Mouse (Mus musculus) midbrain, embryonic 13.5 days (tissue): ENCODE measurements around the gene Gsdme. TPM values are rescaled to one million over a fixed set of nuclear protein-coding genes. Genes with fewer than 3 reads are reported as not detected.

Source experiments
- ATAC-seq: fragments of 200-750 bp; cut with Nextera tagmentation; 2 replicates; pipeline ENCODE4 v1.8.0; 2017; ENCODE audit warnings: mild to moderate bottlenecking, moderate TSS enrichment, moderate library complexity
- H3K27ac ChIP-seq: fragments of 300-500 bp; sonication (generic); 2 replicates; pipeline ENCODE4 v1.5.1; 2015; ENCODE audit warnings: inconsistent platforms, mild to moderate bottlenecking, moderate library complexity
- H3K27me3 ChIP-seq: fragments of 300-500 bp; sonication (generic); 2 replicates; pipeline ENCODE4 v1.6.1; 2015; ENCODE audit warnings: mild to moderate bottlenecking, inconsistent platforms
- H3K36me3 ChIP-seq: fragments of 300-500 bp; sonication (generic); 2 replicates; pipeline ENCODE4 v1.6.1; 2015; ENCODE audit warnings: mild to moderate bottlenecking, inconsistent platforms
- H3K4me1 ChIP-seq: fragments of 300-500 bp; sonication (generic); replicated peaks from 2 replicates; pipeline ENCODE4 v1.6.1; 2015; ENCODE audit warnings: inconsistent platforms
- H3K4me2 ChIP-seq: fragments of 300-500 bp; sonication (generic); replicated peaks from 2 replicates; pipeline ENCODE4 v1.6.1; 2015; ENCODE audit warnings: moderate library complexity, mild to moderate bottlenecking, inconsistent platforms
- H3K4me3 ChIP-seq: fragments of 300-500 bp; sonication (generic); replicated peaks from 2 replicates; pipeline ENCODE4 v1.5.1; 2015; ENCODE audit warnings: mild to moderate bottlenecking, inconsistent platforms
- H3K9ac ChIP-seq: fragments of 300-500 bp; sonication (generic); replicated peaks from 2 replicates; pipeline ENCODE4 v1.6.1; 2015; ENCODE audit warnings: mild to moderate bottlenecking, inconsistent platforms
- H3K9me3 ChIP-seq: fragments of 300-500 bp; sonication (generic); 2 replicates; pipeline ENCODE4 v1.6.1; 2016; ENCODE audit warnings: mild to moderate bottlenecking, inconsistent platforms
- WGBS: fragments of 180-500 bp; shearing (Covaris S2); methylation state at CpG from one replicate; pipeline ENCODE4 v1.1.7; 2015; 5-methylcytosine and 5-hydroxymethylcytosine counted together
- polyA plus RNA-seq: library from polyadenylated mRNA; unstranded; fragments of >200 nt; fragmentation: Nextera tagmentation; extraction: Ambion mirVana; gene quantifications from 2 replicates; pipeline ENCODE4 v1.2.1, GENCODE M21; 2015

Gsdme gene
- polyA plus RNA-seq, 1 experiment from 2014 or later, result 64.9 TPM

GRCm38 (mm10) chr6:50169771-50170170 is 93.9 kb downstream of the Gsdme start:
- no peaks in the 10 kb centered on the region for H3K27me3 ChIP-seq
- ATAC-seq, result no peak

GRCm38 (mm10) chr6:50168821-50169220 is 94.8 kb downstream of the Gsdme start:
- Histone ChIP-seq H3K36me3 (peaks cover 5% of the 10 kb centered on the region), H3K4me2 (no peak overlapping the region), H3K27ac (no peak overlapping the region), H3K27me3 (no peaks in the 10 kb centered on the region), H3K9me3 (no peaks in the 10 kb centered on the region), H3K9ac (no peak overlapping the region), H3K4me3 (no peak overlapping the region), H3K4me1 (no peaks in the 10 kb centered on the region)
- ATAC-seq, result no peak
- WGBS, result 95% methylated on average over 4 of the region's 4 CpGs

More at GRCm38 (mm10) chr6:50169771-50170170, 93.9 kb downstream of the Gsdme start:
- no peak overlapping the region for H3K4me3 ChIP-seq
- H3K9ac ChIP-seq, result no peak overlapping the region
- no peaks in the 10 kb centered on the region for H3K4me1 ChIP-seq
- no peak overlapping the region for H3K27ac ChIP-seq
- peaks cover 5% of the 10 kb centered on the region for H3K36me3 ChIP-seq
- no peaks in the 10 kb centered on the region for H3K9me3 ChIP-seq
- no peak overlapping the region for H3K4me2 ChIP-seq

GRCm38 (mm10) chr6:50163013-50163412 is 100.6 kb downstream of the Gsdme start:
- no peaks in the 10 kb centered on the region for H3K9me3 ChIP-seq
- no peaks in the 10 kb centered on the region for H3K4me1 ChIP-seq
- no peak overlapping the region for H3K4me3 ChIP-seq
- H3K27ac ChIP-seq, result no peak overlapping the region
- H3K36me3 ChIP-seq, result no peaks in the 10 kb centered on the region
- 90% methylated on average over 3 of the region's 3 CpGs for WGBS
- H3K4me2 ChIP-seq, result no peak overlapping the region
- no peak overlapping the region for H3K9ac ChIP-seq
- no peak for ATAC-seq
- no peaks in the 10 kb centered on the region for H3K27me3 ChIP-seq

GRCm38 (mm10) chr6:50159842-50160241 is 103.8 kb downstream of the Gsdme start:
- Histone ChIP-seq H3K4me3 (no peak overlapping the region), H3K9ac (no peak overlapping the region), H3K27me3 (no peaks in the 10 kb centered on the region), H3K27ac (no peak overlapping the region), H3K36me3 (no peaks in the 10 kb centered on the region), H3K9me3 (no peaks in the 10 kb centered on the region), H3K4me1 (peaks cover 2% of the 10 kb centered on the region; the same call in 1 of the 2 replicates), H3K4me2 (no peak overlapping the region)
- ATAC-seq, result no peak
- WGBS, result 77% methylated on average over 6 of the region's 6 CpGs

GRCm38 (mm10) chr6:50149378-50149777 is 114.3 kb downstream of the Gsdme start:
- 91% methylated on average over 4 of the region's 4 CpGs for WGBS

GRCm38 (mm10) chr6:50146158-50146557 is 117.5 kb downstream of the Gsdme start:
- H3K4me1 ChIP-seq, result no peaks in the 10 kb centered on the region
- H3K27ac ChIP-seq, result no peak overlapping the region
- H3K4me3 ChIP-seq, result no peak overlapping the region
- no peak overlapping the region for H3K9ac ChIP-seq
- H3K36me3 ChIP-seq, result no peaks in the 10 kb centered on the region
- no peaks in the 10 kb centered on the region for H3K9me3 ChIP-seq
- H3K4me2 ChIP-seq, result no peak overlapping the region
- no peak for ATAC-seq
- H3K27me3 ChIP-seq, result no peaks in the 10 kb centered on the region

More at GRCm38 (mm10) chr6:50149378-50149777, 114.3 kb downstream of the Gsdme start:
- no peaks in the 10 kb centered on the region for H3K27me3 ChIP-seq
- no peaks in the 10 kb centered on the region for H3K9me3 ChIP-seq
- H3K4me3 ChIP-seq, result no peak overlapping the region
- no peak overlapping the region for H3K27ac ChIP-seq
- no peaks in the 10 kb centered on the region for H3K4me1 ChIP-seq
- H3K9ac ChIP-seq, result no peak overlapping the region
- ATAC-seq, result no peak
- H3K4me2 ChIP-seq, result no peak overlapping the region
- no peaks in the 10 kb centered on the region for H3K36me3 ChIP-seq

GRCm38 (mm10) chr6:50139526-50139925 is 124.1 kb downstream of the Gsdme start:
- 93% methylated on average over 3 of the region's 3 CpGs for WGBS
- no peak overlapping the region for H3K9ac ChIP-seq
- H3K4me3 ChIP-seq, result no peak overlapping the region
- H3K27me3 ChIP-seq, result no peaks in the 10 kb centered on the region
- no peak for ATAC-seq
- no peaks in the 10 kb centered on the region for H3K9me3 ChIP-seq
- H3K4me2 ChIP-seq, result no peak overlapping the region
- no peaks in the 10 kb centered on the region for H3K36me3 ChIP-seq
- no peaks in the 10 kb centered on the region for H3K4me1 ChIP-seq
- no peak overlapping the region for H3K27ac ChIP-seq

Other genes with a start within 250 kb of the Gsdme start
- 49.4 TPM in 2 replicates for gene Mpp6, start 153.6 kb downstream of the Gsdme start, polyA plus RNA-seq
- gene Osbpl3, start 192.3 kb upstream of the Gsdme start, polyA plus RNA-seq, result 6.7 and 8.6 TPM in 2 replicates